Mouse (Mus musculus): ENCODE results near the gene P2ry10.

- no peak for TF ChIP-seq GATA1 (IDR thresholded peaks at IDR 0.05; ENCODE audit: low read length)
- TF ChIP-seq TAL1 (IDR thresholded peaks at IDR 0.05; ENCODE audit: low read length) = no peak
Measured at GRCm38 (mm10) chrX:107089930-107090329, 1.6 kb downstream of the P2ry10 start.
